Mouse (Mus musculus) lung, postnatal 36 days (tissue): ENCODE measurements around the gene Hmgb2.
A peak's percentile ranks its signal among the peaks of the same experiment; 100 is the strongest.
"Not testable (repeated sequence)": the region's sequence is repeated elsewhere in the genome, so short reads cannot be mapped to it uniquely, and the experiment has no call there.

ENCODE experiments used
- DNase-seq: peaks from one replicate; pipeline ENCODE4 v3.0.0; 2022; ENCODE audit warnings: mixed read lengths

Gene Hmgb2

DNA sequence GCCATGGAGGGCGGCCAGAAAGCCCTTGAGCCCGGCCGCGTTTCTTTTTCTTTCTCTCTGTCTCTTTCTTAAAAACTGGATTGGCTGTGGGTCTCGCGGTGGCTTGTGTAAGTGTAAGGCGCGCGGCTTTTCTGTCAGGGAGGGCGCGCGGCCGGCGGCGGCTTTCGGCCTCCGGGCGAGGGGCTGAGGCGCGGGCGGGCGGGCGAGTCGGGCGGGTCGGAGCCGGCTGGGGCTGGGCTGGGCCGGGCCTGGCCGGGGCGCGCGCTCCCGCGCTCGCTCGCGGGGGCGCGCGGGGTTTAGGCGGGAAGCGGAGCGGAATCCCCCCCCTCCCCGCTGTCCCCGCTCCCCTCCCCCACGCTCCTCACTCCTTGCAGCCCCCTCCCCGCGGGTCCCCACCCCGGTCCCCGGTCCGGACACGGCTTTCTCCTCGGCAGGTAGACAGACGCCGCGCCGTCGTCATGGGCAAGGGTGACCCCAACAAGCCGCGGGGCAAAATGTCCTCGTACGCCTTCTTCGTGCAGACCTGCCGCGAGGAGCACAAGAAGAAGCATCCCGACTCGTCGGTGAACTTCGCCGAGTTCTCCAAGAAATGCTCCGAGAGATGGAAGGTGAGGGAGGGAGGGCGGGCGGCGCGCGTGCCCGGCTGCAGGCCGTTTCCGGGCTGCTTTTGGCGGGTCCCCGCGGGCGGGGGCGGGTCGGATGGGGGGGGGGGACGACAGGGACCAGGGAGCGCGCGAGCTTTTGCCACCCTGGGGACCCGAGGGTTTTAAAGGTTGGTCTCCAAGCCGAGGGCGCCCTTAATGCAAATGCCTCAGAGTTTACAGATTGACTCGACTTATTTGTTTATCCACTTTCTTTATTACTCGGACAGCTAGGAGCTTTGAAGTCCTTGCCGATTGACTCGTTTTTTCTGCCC lies 692 bp downstream of the Hmgb2 start:
- no peak for DNase-seq

DNA sequence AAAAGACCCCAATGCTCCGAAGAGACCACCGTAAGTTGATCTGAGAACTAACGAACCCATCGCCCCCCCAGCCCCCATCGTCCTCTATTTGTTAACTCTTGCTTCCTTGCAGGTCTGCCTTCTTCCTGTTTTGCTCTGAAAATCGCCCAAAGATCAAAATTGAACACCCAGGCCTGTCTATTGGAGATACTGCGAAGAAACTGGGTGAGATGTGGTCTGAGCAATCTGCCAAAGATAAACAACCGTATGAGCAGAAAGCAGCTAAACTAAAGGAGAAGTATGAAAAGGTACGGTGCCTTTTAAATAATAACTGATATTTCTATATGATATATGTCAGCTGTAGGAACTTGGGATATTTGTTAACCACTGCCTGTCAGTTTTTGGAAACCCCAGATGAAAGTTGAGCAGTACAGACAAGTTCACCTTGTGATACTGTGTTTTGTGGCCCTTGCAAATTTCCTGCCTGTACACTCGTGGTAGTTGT lies 1.5 kb downstream of the Hmgb2 start:
- not testable (repeated sequence) for DNase-seq

DNA sequence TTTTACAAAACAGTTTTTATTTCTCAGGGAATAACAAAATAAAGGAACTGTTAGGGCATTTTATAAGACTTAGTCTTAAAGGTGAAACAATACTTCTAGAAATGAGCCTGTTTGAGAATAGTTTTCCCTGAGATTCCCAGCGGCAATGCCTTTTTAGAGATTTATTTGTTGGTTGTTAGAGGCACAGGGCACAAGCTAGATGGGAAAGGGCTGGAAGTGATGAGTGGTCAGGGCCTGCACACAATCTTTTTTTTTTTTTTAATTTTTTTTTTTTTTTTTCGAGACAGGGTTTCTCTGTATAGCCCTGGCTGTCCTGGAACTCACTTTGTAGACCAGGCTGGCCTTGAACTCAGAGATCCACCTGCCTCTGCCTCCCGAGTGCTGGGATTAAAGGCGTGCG lies 5.0 kb downstream of the Hmgb2 start:
- not testable (repeated sequence) for DNase-seq

DNA sequence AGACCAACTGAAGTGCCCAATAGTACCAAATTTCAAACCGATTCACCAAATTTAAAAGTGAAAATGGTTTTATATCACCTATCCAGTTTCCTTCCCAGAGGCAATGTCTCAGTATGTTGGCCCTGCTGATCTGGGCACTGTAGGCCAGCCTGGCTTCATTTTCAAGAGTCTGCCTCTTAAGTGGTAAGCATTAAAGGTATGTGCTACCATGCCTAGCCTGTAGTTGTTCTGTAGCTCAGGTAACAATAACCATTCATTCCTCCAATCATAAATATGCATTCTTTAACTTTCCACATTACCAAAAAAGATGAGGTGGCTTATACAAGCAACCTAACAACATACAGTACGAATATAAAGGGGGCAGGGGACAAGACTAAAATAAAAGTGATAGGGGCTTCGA lies 6.0 kb downstream of the Hmgb2 start:
- no peak for DNase-seq

DNA sequence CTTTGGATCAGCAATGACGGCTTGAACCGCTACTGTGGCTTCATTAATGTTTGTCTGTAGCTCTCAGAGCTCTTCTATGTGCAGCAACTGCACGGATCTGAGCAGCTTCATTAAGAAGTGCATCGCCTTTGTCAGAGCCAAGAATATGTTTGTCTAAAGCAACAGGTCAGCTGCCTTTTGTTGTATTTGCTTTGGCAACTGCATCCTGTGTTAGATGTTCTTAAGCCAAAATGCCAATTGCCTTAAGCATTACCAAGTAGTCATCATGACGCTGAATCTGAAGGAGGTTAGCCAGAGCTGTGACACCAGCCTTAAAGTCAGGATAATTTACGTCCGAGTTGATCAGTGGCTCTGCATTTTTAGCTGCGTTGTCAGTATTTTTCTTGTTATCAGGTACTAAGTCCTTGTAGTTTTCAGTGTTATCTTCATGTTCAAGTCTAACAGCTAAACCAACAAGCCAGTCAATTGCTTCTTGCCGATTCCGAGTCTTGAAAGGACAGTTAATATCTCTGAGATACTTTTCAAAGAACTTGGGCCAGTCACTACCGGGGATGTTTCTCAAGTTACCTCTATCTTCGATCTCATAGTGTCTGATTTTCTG lies 8.6 kb downstream of the Hmgb2 start:
- DNase-seq = peak; percentile 27

DNA sequence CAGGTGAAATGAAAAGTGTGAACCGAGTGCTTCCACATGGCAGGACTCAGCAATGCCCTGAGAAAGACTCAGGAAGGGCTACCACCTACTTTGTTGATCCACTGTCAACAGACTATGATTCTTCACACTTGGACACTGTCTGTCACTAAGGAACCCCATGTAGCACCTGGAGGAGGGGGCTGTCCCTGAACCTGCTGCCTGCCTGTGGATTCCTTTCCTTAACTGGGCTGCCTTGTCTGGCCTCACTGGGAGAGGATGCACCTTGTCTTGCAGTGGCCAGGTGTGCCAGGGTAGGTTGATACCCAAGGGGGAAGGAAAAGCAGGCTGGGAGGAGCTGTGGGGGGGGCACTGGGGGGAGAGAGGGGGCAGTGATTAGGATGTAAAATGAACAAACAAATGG lies 16.3 kb downstream of the Hmgb2 start:
- DNase-seq = no peak

DNA sequence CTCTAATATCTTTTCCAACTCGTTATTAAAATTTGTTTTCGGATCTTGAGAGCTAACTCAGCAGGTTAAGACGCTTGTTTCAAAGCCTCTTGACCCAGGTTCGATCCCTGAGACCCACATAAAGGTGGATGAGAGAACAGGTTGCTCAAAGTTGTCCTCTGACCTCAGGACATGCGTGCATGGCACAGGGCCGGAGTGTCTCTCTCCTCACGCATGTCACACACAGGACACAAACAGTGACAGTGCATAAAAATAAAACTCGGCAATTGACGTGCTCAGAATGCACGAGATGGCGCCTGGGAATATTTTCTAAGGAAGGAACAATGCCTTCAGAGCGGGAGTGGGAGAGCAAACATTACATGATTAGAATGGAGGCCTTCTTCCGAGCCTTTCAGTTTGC lies 18.5 kb downstream of the Hmgb2 start:
- DNase-seq = peak; percentile 21

DNA sequence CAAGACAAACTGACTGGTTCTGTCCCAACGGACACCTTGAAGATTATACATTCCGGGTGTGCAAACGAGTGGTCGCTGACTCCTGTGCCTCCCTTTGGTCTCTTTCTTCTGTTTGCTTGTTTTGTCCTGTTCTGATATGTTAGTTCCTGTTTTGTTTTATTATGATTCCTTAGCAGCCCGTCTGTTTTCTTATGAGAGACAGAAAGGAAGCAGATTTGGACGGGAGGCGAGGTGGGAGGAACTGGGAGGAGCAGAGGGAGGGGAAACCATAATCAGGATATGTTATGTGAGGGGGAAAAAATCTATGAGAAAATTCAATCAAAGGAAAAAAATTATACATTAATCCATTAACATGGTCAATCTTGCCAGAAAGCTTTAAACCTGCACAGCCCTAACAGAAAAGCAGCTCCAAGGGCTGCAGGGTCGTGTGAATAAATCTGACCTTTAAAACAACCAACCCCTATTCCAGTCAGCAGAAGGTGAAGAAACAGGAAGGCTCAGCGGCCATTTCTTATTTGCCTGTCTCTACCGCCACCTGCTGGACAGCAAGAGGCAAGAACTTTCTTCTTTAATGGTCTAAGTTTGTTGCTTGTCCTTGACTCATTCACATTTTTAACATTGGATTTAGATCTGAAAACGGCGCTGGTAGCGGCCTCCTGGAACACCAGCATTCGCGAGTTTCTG lies 19.1 kb downstream of the Hmgb2 start:
- DNase-seq = peak; percentile 91

DNA sequence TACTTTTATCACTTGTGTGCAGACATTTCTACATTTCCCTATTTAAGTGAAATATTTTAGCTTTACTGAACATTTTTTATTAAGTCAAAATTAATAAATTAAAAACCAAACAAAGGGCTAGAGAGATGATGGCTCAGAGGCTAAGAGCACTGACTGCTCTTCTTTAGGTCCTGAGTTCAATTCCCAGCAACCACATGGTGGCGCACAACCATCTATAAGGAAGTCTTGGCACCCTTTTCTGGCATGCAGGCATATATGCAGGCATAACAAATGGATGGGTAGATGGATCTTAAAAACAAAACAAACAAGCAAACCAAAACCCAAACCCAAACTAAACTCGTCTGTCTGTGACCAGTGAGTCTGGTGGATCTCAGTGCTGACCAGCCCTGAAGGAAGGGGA lies 20.5 kb downstream of the Hmgb2 start:
- peak; percentile 22 for DNase-seq

DNA sequence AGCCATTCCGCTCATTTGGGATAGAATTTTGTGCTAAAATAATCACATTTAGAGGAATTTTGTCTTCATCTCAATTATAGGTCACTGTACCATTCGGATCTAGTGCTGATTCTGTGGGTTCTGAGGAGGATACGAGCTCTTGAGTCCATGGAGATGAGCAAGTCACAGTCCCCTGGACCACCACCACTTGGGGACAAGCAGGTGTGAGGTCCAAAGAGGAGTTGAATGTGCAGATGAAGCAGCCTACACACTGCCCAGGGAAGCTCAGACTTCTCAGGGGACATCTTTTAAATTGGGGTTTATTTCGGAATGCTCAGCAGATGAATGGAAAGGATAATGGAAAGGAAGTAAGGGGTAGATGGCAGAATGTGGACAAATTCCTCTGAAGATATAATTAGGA lies 21.4 kb downstream of the Hmgb2 start:
- DNase-seq = no peak

DNA sequence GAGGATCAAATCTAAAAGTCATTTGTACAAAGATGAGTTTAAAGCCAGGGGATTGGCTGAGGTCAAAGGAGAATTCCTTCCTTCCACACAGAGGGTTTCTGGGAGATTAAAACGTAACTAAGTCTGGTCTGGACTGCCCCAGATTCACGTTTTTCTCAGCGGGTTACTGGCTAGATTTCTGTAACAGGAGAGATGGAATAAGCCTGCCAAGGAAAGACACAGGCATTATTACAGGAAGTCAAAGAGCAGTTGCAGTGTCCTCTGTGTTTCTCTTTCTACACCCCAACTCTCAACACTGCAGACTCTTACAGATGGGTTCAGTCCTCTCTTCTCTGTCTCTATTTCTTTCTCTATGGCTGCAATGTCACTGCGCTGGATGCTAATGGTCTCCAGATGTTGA lies 22.8 kb downstream of the Hmgb2 start:
- no peak for DNase-seq

DNA sequence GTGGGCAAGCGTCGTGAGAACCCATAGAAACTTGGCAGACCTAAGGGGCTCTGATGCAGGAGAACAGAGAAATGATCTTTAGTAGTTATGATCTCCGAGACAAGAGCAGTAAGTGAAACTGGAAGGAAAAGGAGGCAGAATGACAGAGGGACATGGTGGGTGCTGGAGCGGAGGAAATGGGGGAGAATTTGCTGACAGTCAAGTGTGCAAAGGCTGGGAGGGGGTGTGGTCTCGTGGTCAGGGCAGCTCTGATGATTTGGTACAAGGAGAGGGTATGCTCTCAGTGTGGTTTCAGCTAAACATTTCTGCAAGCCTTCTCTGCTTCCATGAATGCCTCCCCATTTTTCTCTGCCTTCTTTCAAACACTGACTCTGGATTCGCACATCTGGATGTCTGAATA lies 24.5 kb downstream of the Hmgb2 start:
- no peak for DNase-seq

DNA sequence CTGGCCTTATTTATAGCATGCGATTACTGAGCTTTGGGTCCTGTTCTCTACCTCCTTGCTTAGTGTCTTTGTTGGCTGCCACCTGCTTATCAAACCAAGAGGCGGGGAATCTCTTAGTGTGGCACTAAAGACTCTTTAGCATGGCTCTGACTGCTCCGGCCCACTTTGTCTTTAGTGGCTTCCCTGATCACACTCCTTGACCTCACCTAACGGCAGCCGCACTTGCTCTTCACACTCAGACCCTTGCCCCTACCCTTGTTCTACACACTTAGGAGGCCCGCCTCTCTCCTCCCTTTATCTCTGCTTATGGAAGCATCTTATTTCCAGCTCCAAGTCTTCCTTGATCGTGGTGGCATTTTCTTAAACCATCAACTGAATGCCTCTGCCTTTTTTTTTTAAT lies 26.9 kb downstream of the Hmgb2 start:
- no peak for DNase-seq

DNA sequence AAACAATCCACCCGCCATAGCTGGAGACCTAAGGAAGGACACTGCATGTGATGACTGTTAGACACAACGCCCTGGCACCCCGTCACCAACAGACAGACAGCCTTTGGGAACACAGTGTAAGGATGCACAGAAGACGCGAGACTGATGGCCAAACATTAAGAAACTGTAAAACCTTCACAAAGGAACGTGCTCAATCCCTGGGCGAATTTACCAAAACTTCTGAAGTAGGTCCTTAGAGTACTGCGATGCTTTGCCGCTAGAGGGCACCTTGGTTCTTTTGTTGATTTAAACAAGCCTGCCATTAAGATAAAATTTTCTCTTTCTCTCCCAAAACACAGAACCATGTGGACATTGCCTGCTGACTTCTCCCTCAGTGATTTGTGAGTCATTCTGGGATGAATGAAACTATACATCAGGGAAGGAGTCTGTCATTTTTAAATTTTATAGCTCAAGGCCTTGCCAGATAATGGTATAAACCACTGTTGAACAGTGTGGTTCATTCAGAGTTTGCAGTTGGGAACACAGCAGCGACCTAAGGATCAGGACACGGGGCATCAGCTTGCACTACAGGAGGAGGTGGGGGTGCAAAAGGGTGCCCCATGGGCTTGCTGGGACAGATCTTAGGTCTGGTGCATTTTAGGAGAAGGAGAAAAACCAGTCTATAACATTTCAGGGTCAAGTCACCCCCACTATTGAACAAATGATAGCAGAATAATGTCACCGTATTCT lies 28.6 kb downstream of the Hmgb2 start:
- peak; percentile 84 for DNase-seq

DNA sequence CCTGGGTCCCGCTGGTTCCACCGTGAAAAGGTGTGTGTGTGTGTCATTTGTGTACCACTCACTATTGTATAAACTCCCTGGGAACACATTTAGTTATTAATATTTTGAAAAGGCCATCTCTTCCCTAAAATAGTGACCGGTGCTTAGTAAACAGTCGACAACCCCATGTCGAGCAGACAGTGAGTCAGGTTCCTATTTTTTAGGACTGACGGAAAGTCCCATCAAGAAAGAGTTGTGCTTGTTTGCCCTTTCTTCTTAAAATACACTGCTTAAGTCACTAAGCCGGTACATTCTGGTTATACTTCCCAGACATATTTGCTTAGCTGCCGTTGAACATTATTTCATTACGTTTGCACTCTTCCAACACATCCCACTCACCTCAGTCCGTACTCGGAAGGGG lies 29.2 kb downstream of the Hmgb2 start:
- DNase-seq = no peak

DNA sequence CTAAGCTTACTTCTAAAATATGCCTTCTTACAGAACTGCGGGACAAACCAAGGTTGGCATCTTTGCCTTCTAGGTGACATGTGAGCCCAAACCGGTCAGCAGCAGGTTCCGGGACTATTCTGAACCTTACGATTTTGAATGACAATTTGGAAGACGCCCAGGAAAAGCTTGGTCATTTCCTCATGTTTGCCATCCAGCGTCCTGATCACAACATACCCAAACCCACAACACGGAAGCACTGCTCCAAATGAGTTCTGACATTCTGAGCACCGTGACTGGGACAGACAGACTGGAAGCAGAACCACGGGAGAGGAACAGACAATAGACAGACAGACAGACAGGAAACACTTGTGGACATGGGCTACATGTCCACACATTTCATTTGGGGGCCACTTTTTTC lies 29.7 kb downstream of the Hmgb2 start:
- peak; percentile 57 for DNase-seq

DNA sequence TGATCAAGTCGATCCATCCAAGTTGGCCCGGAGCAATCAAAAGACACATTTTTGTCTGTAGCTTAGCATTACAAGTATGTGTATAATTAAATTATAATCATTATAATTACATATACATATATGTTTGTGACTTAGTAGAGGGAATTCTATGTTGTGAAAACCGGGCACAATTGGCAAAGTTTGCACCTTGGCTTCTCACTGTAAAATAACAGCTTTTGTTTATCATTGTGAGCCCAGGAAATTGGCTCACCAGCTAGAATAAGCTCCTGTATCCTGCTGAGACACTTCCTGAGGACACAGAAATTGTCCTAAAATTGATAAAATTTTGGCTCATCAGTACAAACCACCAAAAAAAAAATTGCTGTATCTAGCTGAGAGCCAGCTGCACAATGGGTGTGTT lies 34.7 kb downstream of the Hmgb2 start:
- no peak for DNase-seq

DNA sequence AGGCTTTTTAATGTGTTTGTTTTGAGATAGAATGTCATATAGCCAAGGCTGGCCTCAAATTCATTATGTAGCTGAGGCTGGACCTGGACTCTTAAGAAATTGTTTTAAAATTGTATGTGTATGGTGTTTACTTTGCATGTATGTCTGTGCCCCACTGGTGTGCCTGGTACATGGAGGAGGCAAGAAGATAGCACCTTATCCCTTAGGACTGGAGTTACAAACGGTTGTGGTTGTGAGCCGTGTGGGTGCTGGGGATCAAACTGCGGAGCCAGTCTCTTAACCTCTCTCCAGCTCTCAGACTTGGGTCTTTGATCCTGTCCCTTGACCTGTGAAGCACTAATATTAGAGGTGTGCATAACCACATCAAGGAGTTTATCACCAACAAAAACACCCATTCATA lies 35.1 kb downstream of the Hmgb2 start:
- no peak for DNase-seq

DNA sequence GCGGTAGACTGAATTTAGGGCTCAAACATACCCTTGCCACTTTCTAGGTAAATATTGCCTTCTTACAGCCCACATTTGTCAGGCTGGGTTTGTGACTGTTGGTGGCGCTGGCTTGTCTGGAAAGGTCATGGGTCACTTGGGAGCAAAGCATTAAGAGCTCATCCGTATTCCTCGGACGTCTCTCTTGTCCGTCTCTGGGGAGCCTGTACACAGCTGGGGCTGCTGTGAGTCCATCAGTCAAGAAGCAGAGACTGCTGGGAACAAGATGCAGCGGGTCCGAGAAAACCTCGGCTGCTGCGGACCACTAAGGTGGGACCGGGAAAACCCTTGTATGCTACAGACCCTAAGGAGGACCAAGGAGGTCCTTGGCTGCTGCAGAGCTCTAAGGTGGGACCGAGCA lies 35.9 kb downstream of the Hmgb2 start:
- no peak for DNase-seq

DNA sequence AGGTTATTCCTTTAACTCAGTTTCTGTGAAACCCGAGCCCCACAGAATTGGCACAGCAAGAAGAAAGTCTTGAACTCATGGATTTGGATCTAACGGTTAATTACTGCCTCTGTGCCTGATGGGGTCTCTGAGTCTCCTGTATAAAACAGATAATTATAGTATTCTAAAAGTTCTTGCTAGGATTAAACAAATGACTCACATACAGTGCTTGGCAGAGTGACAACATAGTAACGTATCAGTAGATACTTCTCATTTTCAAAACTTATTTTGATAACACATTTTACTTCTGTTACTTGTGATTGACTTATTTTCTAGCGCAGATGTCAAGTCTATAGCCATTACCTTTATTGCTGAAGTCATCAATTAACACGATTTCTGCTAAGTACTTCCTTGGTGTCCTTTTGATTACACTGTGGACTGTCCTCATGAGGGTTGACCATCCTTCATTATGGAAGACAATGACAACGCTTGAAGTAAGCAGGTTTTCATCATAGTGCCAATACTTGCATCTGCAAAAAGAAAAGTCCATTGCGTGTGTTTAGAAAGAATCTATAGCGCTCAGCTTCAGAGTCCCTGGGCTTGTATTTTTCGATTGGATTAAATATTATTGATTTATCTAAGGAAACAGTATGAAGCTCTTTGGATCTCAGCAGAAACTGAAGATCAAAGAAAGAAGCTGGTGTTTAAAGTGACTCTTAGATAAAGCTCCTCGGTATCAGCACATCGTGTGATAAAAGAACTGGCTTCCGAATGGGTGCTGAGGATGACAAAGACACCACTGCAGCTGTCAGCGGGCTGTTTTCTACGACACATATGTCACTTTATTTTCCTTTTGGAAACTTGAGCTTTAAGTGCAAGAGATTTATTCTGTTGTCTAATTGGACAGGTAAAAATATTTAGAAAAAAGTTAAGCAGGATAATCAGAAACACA lies 40.7 kb downstream of the Hmgb2 start:
- DNase-seq = no peak

DNA sequence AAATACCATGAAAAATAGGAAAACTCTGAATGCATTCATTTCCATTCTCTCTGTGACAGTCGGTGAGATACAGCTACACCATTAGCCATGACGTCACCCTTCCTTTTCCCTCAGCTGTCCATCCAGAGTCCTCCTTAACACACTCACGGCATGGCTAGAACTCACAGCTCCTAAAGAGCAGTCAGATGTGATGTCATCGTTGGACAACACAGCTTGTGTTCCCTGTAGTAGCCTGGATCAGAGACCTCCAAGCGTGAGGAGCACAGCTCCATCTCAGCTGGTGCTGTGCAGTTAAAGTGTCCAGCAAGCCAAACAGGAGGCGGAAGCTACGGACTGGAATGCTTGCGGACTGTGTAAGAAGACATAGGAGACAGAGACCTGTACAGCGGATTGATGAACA lies 49.2 kb downstream of the Hmgb2 start:
- DNase-seq = no peak

DNA sequence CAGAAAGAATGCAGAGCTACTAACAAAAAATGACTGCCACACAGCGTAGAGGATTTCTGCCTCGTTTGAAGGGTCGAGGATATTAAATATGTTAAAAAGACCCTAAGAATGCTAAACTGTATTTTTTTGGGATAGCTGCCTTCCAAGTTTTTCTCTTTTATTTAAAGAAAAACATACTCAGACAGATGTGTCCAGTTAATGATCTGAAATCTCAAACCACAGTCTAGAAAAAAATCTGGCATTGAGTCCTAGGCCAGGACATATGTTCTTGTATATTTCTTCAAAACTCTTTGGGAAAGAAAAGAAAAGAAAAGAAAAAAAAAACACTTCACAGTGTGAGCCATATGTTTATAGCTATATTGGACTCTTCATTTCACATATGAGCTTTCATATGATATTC lies 51.0 kb downstream of the Hmgb2 start:
- no peak for DNase-seq
